Mouse (Mus musculus) heart, embryonic 16.5 days (tissue): ENCODE results near the gene Elovl6. TPM values are rescaled to one million over a fixed set of nuclear protein-coding genes. Genes with fewer than 3 reads are reported as not detected.
A peak's percentile ranks its signal among the peaks of the same experiment; 100 is the strongest.

Source experiments
- ATAC-seq: fragments of 200-750 bp; cut with Nextera tagmentation; replicated peaks from 2 replicates; pipeline ENCODE4 v1.8.0; 2017; ENCODE audit warnings: moderate number of reproducible peaks; ENCODE audit not compliant: insufficient read depth, low FRiP score; ENCODE audit errors: extremely low read depth
- H3K27ac ChIP-seq: fragments of 300-500 bp; sonication (generic); 2 replicates; pipeline ENCODE4 v1.5.1; 2014; ENCODE audit warnings: mild to moderate bottlenecking, low read length, control low read depth, moderate library complexity
- H3K27me3 ChIP-seq: fragments of 300-500 bp; sonication (generic); 2 replicates; pipeline ENCODE4 v1.6.1; 2014; ENCODE audit warnings: low read length, mixed read lengths; ENCODE audit not compliant: control insufficient read depth, insufficient read depth
- H3K36me3 ChIP-seq: fragments of 300-500 bp; sonication (generic); 2 replicates; pipeline ENCODE4 v1.6.1; 2014; ENCODE audit not compliant: control insufficient read depth, insufficient read depth
- H3K4me1 ChIP-seq: fragments of 300-500 bp; sonication (generic); 2 replicates; pipeline ENCODE4 v1.6.1; 2014; ENCODE audit warnings: low read length, mixed read lengths; ENCODE audit not compliant: control insufficient read depth, insufficient read depth
- H3K4me2 ChIP-seq: fragments of 300-500 bp; sonication (generic); 2 replicates; pipeline ENCODE4 v1.6.1; 2014; ENCODE audit warnings: low read depth, mild to moderate bottlenecking, control low read depth, low read length
- H3K4me3 ChIP-seq: fragments of 300-500 bp; sonication (generic); 2 replicates; pipeline ENCODE4 v1.5.1; 2014; ENCODE audit warnings: mild to moderate bottlenecking, control low read depth, low read length
- H3K9ac ChIP-seq: fragments of 300-500 bp; sonication (generic); 2 replicates; pipeline ENCODE4 v1.6.1; 2014; ENCODE audit warnings: low read length, control low read depth
- H3K9me3 ChIP-seq: fragments of 300-500 bp; sonication (generic); replicated peaks from 2 replicates; pipeline ENCODE4 v1.6.1; 2016; ENCODE audit warnings: low read length; ENCODE audit not compliant: control insufficient read depth
- WGBS: fragments of 180-500 bp; shearing (Covaris S2); extraction: QIAGEN DNeasy Blood & Tissue Kit; methylation state at CpG from one replicate; pipeline ENCODE4 v1.1.7; 2014; 5-methylcytosine and 5-hydroxymethylcytosine counted together
- polyA plus RNA-seq: library from polyadenylated mRNA; unstranded; fragments of >200 nt; fragmentation: Nextera tagmentation; extraction: Ambion mirVana; gene quantifications from 2 replicates; pipeline ENCODE4 v1.2.1, GENCODE M21; 2015

Elovl6 gene
- polyA plus RNA-seq, 1 experiment from 2014 or later: 10.2 TPM

GRCm38 (mm10) chr3:129535444-129535843 is 3.3 kb downstream of the Elovl6 start:
- ATAC-seq: no peak
- H3K27me3 ChIP-seq: no peaks in the 10 kb centered on the region
- H3K36me3 ChIP-seq: no peaks in the 10 kb centered on the region
- H3K4me2 ChIP-seq: peak overlapping the region; percentile 72
- H3K27ac ChIP-seq: peak overlapping the region; percentile 93
- 34% methylated on average over 6 of the region's 6 CpGs for WGBS
- peak overlapping the region; percentile 79 for H3K9ac ChIP-seq
- H3K9me3 ChIP-seq: no peaks in the 10 kb centered on the region
- peaks cover 26% of the 10 kb centered on the region for H3K4me1 ChIP-seq
- no peak overlapping the region for H3K4me3 ChIP-seq

- H3K9ac ChIP-seq: peak overlapping the region; percentile 79
- H3K4me2 ChIP-seq: peak overlapping the region; percentile 72
- H3K9me3 ChIP-seq: no peaks in the 10 kb centered on the region
- ATAC-seq: peak; percentile 90
- peak overlapping the region; percentile 51 for H3K4me3 ChIP-seq
- H3K36me3 ChIP-seq: no peaks in the 10 kb centered on the region
- H3K27ac ChIP-seq: peak overlapping the region; percentile 93
- no peaks in the 10 kb centered on the region for H3K27me3 ChIP-seq
- H3K4me1 ChIP-seq: peaks cover 26% of the 10 kb centered on the region
- WGBS: 0% methylated on average over 11 of the region's 11 CpGs
Observed at GRCm38 (mm10) chr3:129536109-129536508, 4.0 kb downstream of the Elovl6 start.

- WGBS: 86% methylated on average over 5 of the region's 5 CpGs
Observed at GRCm38 (mm10) chr3:129537954-129538353, 5.8 kb downstream of the Elovl6 start.

GRCm38 (mm10) chr3:129540882-129541281 is 8.7 kb downstream of the Elovl6 start:
- H3K4me1 ChIP-seq: peaks cover 11% of the 10 kb centered on the region
- H3K36me3 ChIP-seq: peaks cover 9% of the 10 kb centered on the region; the same call in 1 of the 2 replicates
- H3K4me3 ChIP-seq: no peak overlapping the region
- H3K9me3 ChIP-seq: 0 out of 2 replicates have a peak, but pooled peaks cover 2% of the 10 kb centered on the region
- no peak overlapping the region for H3K27ac ChIP-seq
- ATAC-seq: no peak
- no peak overlapping the region for H3K4me2 ChIP-seq
- H3K9ac ChIP-seq: no peak overlapping the region
- no peaks in the 10 kb centered on the region for H3K27me3 ChIP-seq
- 91% methylated on average over 2 of the region's 2 CpGs for WGBS

More at GRCm38 (mm10) chr3:129537954-129538353, 5.8 kb downstream of the Elovl6 start:
- Histone ChIP-seq H3K9me3 (no peaks in the 10 kb centered on the region), H3K27ac (no peak overlapping the region), H3K4me1 (peaks cover 23% of the 10 kb centered on the region), H3K9ac (no peak overlapping the region), H3K36me3 (peaks cover 6% of the 10 kb centered on the region; the same call in 1 of the 2 replicates), H3K4me2 (no peak overlapping the region), H3K27me3 (no peaks in the 10 kb centered on the region), H3K4me3 (no peak overlapping the region)
- ATAC-seq: no peak

- peaks cover 9% of the 10 kb centered on the region for H3K4me1 ChIP-seq
- H3K27me3 ChIP-seq: no peaks in the 10 kb centered on the region
- H3K9ac ChIP-seq: no peak overlapping the region
- H3K27ac ChIP-seq: no peak overlapping the region
- no peak for ATAC-seq
- WGBS: 92% methylated on average over 11 of the region's 11 CpGs
- no peak overlapping the region for H3K4me3 ChIP-seq
- H3K36me3 ChIP-seq: peaks cover 9% of the 10 kb centered on the region; the same call in 1 of the 2 replicates
- 0 out of 2 replicates have a peak, but pooled peaks cover 2% of the 10 kb centered on the region for H3K9me3 ChIP-seq
- H3K4me2 ChIP-seq: no peak overlapping the region
Observed at GRCm38 (mm10) chr3:129541456-129541855, 9.3 kb downstream of the Elovl6 start.

- Histone ChIP-seq H3K9ac (no peak overlapping the region), H3K4me1 (0 out of 2 replicates have a peak, but pooled peaks cover 6% of the 10 kb centered on the region), H3K4me2 (no peak overlapping the region), H3K27ac (no peak overlapping the region), H3K27me3 (no peaks in the 10 kb centered on the region), H3K9me3 (0 out of 2 replicates have a peak, but pooled peaks cover 2% of the 10 kb centered on the region), H3K4me3 (no peak overlapping the region), H3K36me3 (peaks cover 9% of the 10 kb centered on the region; the same call in 1 of the 2 replicates)
- ATAC-seq: no peak
- WGBS: 91% methylated on average over 3 of the region's 3 CpGs
Observed at GRCm38 (mm10) chr3:129543376-129543775, 11.2 kb downstream of the Elovl6 start.

GRCm38 (mm10) chr3:129544217-129544616 is 12.1 kb downstream of the Elovl6 start:
- no peak for ATAC-seq
- Histone ChIP-seq H3K27me3 (no peaks in the 10 kb centered on the region), H3K9ac (no peak overlapping the region), H3K4me1 (0 out of 2 replicates have a peak, but pooled peaks cover 6% of the 10 kb centered on the region), H3K9me3 (0 out of 2 replicates have a peak, but pooled peaks cover 2% of the 10 kb centered on the region), H3K36me3 (peaks cover 9% of the 10 kb centered on the region; the same call in 1 of the 2 replicates), H3K27ac (no peak overlapping the region), H3K4me3 (no peak overlapping the region), H3K4me2 (no peak overlapping the region)
- WGBS: 93% methylated on average over 1 of the region's 1 CpGs

GRCm38 (mm10) chr3:129545228-129545627 is 13.1 kb downstream of the Elovl6 start:
- no peak overlapping the region for H3K27ac ChIP-seq
- whole genome bisulfite sequencing: 76% methylated on average over 1 of the region's 1 CpGs
- no peak overlapping the region for H3K4me3 ChIP-seq
- ATAC-seq: no peak
- H3K27me3 ChIP-seq: no peaks in the 10 kb centered on the region
- 0 out of 2 replicates have a peak, but pooled peaks cover 6% of the 10 kb centered on the region for H3K4me1 ChIP-seq
- H3K9ac ChIP-seq: no peak overlapping the region
- H3K4me2 ChIP-seq: no peak overlapping the region
- H3K9me3 ChIP-seq: 0 out of 2 replicates have a peak, but pooled peaks cover 2% of the 10 kb centered on the region
- peaks cover 9% of the 10 kb centered on the region; the same call in 1 of the 2 replicates for H3K36me3 ChIP-seq

- Histone ChIP-seq H3K27ac (no peak overlapping the region), H3K4me3 (no peak overlapping the region), H3K4me1 (0 out of 2 replicates have a peak, but pooled peaks cover 6% of the 10 kb centered on the region), H3K36me3 (peaks cover 9% of the 10 kb centered on the region; the same call in 1 of the 2 replicates), H3K27me3 (no peaks in the 10 kb centered on the region), H3K4me2 (no peak overlapping the region), H3K9me3 (0 out of 2 replicates have a peak, but pooled peaks cover 2% of the 10 kb centered on the region), H3K9ac (no peak overlapping the region)
- no peak for ATAC-seq
- WGBS: 70% methylated on average over 6 of the region's 6 CpGs
Observed at GRCm38 (mm10) chr3:129545801-129546200, 13.6 kb downstream of the Elovl6 start.
